8 mouse cellular contexts compared by ENCODE assay signal in the genomic region with DNA sequence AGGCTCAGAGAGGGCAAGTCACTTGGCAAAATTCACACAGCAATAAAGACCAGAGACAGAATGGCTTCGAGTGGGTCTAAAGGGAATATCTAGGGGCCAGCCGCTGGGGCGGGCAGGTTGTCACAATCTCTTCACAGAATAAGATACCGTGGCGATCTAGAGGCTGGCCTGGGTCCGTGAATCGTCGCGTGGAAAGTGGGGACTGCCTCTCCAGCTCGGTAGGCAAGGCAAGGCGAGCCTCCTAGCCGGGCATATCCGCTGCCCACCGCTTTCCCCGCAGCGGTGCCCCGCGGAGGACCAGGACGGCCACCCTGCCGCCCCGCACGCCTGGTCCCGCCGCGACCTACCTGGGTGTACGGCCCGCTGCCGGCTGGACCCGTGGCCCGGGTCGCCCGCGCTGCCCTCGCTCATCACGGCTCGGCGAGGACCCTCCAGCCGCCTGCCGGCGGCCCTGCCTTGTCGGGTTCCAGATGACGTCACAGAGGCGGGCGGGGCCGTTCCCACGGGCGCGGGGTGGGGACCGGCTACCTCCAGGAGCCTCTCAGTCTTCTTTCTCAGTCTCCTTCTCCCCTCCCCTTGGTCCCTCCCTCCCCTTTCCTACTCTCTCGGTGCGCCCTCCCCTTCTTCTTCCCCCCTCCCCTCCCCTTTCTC. TPM values are rescaled to one million over a fixed set of nuclear protein-coding genes. Genes with fewer than 3 reads are reported as not detected.
DNase-seq lines count a peak whose midpoint lies in the region.

A gene (minus strand): TSS at position 480 of the 651 bp plus-strand sequence.

- intact Hi-C loops in heart, postnatal 36 days (cut with DNase I), result no loop called here

- DNase-seq in ZHBTc4 (ENCODE audit: low read depth, low spot score), result peak; percentile 81
- DNase-seq in cerebellum, adult 8-10 months, result peak; percentile 75
- peak; percentile 61 for DNase-seq in forelimb bud, embryonic 11.5 days (ENCODE audit: low read depth, low spot score)
- DNase-seq in heart, postnatal 36 days, result peak; percentile 64 to 72
- peak; percentile 77 to 81 for DNase-seq in layer of hippocampus, postnatal 25 days (ENCODE audit: extremely low spot score in 1 of 2, low spot score in 1 of 2)
- peak; percentile 80 for DNase-seq in lung, postnatal 14 days
- peak; percentile 86 for DNase-seq in right cerebral cortex, postnatal 25 days
- peak; percentile 68 to 70 for DNase-seq in urinary bladder, postnatal 36 days (ENCODE audit: low spot score in 2 of 2)

RNA-seq across cellular contexts. Expression of the gene that starts here (rescaled TPM):
- total RNA-seq in heart, postnatal 36 days (2021), result 1 to 10 TPM; 6.2 to 7.1 TPM
- total RNA-seq in layer of hippocampus, postnatal 25 days (2021), result 10 to 100 TPM; 15.0 to 17.7 TPM

Comparison
In these comparisons a context has a peak if more than half of its experiments do, and no peak if none do; other contexts are left out.
1. Peak in every context shown above with its lines: DNase-seq.